Mouse (Mus musculus): Measurements from ENCODE around the gene Sp7. TPM values are rescaled to one million over a fixed set of nuclear protein-coding genes. Genes with fewer than 3 reads are reported as not detected.

The Sp7 gene
- total and polyA plus RNA-seq, 3 experiments, result not detected

DNA sequence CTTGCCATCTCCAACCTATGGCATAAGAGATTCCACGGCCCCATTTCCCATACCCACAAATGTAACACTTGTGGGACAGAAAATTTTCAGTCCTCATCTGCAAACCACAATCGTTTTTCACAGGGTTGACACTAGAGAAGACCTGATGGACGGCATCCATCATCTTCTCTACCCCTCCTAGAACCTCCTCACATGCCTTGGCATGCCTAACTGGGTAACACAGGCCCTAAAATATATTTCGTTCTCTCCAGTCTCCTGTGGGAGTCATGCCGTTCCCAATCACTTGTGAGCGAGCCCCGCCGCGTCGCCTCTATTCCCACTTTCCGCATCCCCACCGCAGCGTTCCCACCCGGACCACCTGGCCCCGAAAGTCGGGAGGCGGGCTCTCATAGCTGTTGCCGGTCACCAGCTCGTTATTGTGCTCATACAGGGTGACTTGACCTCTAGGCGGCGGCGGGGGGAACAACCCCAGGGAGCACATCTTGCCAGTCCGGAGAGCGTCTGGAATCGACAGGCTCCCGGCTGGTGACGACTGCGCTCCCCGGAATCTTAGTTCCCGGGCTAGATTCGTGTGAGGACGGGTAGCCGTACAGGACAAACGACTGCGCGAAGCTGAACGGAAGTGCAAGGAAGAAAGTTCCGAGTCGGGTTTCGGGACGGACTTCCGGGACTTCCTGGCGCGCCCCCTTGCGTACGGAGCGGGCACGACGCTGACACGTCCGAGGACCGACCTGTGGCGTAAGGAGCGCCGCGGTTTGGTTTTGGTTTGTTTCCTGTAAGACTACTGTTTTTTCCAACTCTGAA is 16.6 kb downstream of the Sp7 start, which contains the start of gene Aaas (continued):
- TF ChIP-seq RAD21 (IDR thresholded peaks at IDR 0.05; ENCODE audit: low read depth, low read length) (no peak; the same call in none of the 2 replicates), KAT2A (conservative IDR thresholded peaks at IDR 0.05; ENCODE audit: low read depth, low read length) (no peak; the same call in 1 of the 2 replicates), TCF12 (IDR thresholded peaks at IDR 0.05; ENCODE audit: low read depth, low read length) (peak; percentile 85), UBTF (IDR thresholded peaks at IDR 0.05; ENCODE audit: borderline replicate concordance, insufficient read depth, low read depth, low read length) (no peak), E2F4 (IDR thresholded peaks at IDR 0.05; ENCODE audit: borderline replicate concordance, low read depth, low read length) (peak; percentile 91), MAZ (IDR thresholded peaks at IDR 0.05; ENCODE audit: low read depth, low read length) (no peak), SIN3A (IDR thresholded peaks at IDR 0.05; ENCODE audit: low read length) (peak; percentile 97), RCOR1 (IDR thresholded peaks at IDR 0.05; ENCODE audit: low read depth, low read length) (peak; percentile 32; the same call in 1 of the 2 replicates), EP300 (IDR thresholded peaks at IDR 0.05; ENCODE audit: low read depth in 1 of 2, low read length in 2 of 2) (0 out of 4 replicates have a peak, but pooled peaks of 1 of the 2 experiments have one; percentile 23), MEF2A (IDR thresholded peaks at IDR 0.05; ENCODE audit: extremely low read depth, insufficient replicate concordance, low read depth, low read length, poor library complexity, severe bottlenecking) (no peak; the same call in 1 of the 2 replicates), JUND (IDR thresholded peaks at IDR 0.05; ENCODE audit: low read depth, low read length) (no peak)

DNA sequence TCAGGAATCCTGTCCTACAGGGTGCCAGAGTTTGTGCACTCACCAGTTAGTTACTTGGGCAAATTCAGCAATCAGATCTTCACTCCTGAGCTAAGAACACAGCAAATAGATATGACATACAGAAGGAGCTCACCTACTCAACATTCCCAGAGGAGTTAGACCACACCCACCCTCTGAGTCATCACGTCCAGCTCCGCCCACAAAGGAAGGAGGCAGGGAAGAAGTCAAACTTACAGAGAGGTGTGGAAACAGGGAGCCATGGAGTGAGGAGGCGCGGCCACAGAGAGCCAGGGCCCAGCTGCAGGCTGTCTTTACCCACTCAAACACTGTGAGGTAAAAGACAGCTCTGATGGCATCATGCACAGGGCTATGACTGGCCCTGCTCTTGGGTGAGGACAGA is 20.5 kb downstream of the Sp7 start:
- Histone ChIP-seq H3K4me1 (ENCODE audit: control insufficient read depth in 1 of 2, insufficient read depth in 2 of 2, low read length in 2 of 2) (peaks cover 2 to 9% of the 10 kb centered on the region in 2 experiments; a peak in 3 of 4 replicates), H3K36me3 (ENCODE audit: control insufficient read depth in 1 of 2, insufficient read depth in 2 of 2, low read length in 2 of 2) (peaks cover 2 to 4% of the 10 kb centered on the region in 2 experiments), H3K4me3 (ENCODE audit: control insufficient read depth in 1 of 2, insufficient read depth in 1 of 2, low read depth in 2 of 2, low read length in 2 of 2) (no peak overlapping the region), H3K27me3 (ENCODE audit: control insufficient read depth in 1 of 2, insufficient read depth in 2 of 2, low read length in 2 of 2) (no peaks in the 10 kb centered on the region), H3K27ac (ENCODE audit: control insufficient read depth, low read depth, low read length) (no peak overlapping the region), H3K79me2 (ENCODE audit: control insufficient read depth, insufficient read depth, low read length, poor library complexity) (peaks cover 7% of the 10 kb centered on the region), H3K9ac (ENCODE audit: control insufficient read depth, low read depth, low read length, poor library complexity, severe bottlenecking) (no peak overlapping the region), H3K9me3 (replicated peaks; ENCODE audit: insufficient read depth, low read length) (no peaks in the 10 kb centered on the region)
- TF ChIP-seq USF2 (IDR thresholded peaks at IDR 0.05; ENCODE audit: borderline replicate concordance in 1 of 2, insufficient read depth in 1 of 2, low read depth in 1 of 2, low read length in 2 of 2), result no peak
- TF ChIP-seq SMC3 (IDR thresholded peaks at IDR 0.05; ENCODE audit: low read depth, low read length), result no peak
- no peak for TF ChIP-seq JUND (IDR thresholded peaks at IDR 0.05; ENCODE audit: low read depth, low read length)
- TF ChIP-seq MEF2A (IDR thresholded peaks at IDR 0.05; ENCODE audit: extremely low read depth, insufficient replicate concordance, low read depth, low read length, poor library complexity, severe bottlenecking), result no peak
- TF ChIP-seq CHD2 (IDR thresholded peaks at IDR 0.05; ENCODE audit: low read length), result no peak
- no peak for TF ChIP-seq RCOR1 (IDR thresholded peaks at IDR 0.05; ENCODE audit: low read depth, low read length)
- no peak for DNase-seq (ENCODE audit: low read depth, low spot score)

DNA sequence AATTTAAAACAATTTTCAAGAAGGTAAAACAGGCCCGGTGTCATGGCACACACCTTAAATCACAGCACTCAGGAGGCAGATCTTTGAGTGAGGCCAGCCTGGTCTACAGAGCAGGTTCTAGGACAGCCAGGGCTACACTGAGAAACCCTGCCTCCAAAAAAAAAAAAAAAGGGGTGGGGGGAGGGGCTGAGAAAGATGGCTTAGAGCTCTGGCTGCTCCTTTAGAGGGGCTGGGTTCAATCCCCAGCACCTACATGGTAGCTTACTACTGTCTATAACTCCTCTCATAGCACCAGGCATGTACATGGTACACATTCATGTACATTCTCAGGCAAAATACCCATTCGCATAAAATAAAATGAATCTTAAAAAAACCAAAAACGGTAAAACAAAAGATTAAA is 22.5 kb downstream of the Sp7 start:
- no peak for DNase-seq (ENCODE audit: low read depth, low spot score)
- no peaks in the 10 kb centered on the region for H3K27me3 ChIP-seq (ENCODE audit: control insufficient read depth in 1 of 2, insufficient read depth in 2 of 2, low read length in 2 of 2)
- H3K9me3 ChIP-seq (replicated peaks; ENCODE audit: insufficient read depth, low read length), result no peaks in the 10 kb centered on the region
- no peak overlapping the region for H3K27ac ChIP-seq (ENCODE audit: control insufficient read depth, low read depth, low read length)
- H3K79me2 ChIP-seq (ENCODE audit: control insufficient read depth, insufficient read depth, low read length, poor library complexity), result no peaks in the 10 kb centered on the region
- no peak overlapping the region for H3K9ac ChIP-seq (ENCODE audit: control insufficient read depth, low read depth, low read length, poor library complexity, severe bottlenecking)
- 0 out of 4 replicates have a peak, but pooled peaks cover 0 to under 1% of the 10 kb centered on the region in 2 experiments for H3K4me1 ChIP-seq (ENCODE audit: control insufficient read depth in 1 of 2, insufficient read depth in 2 of 2, low read length in 2 of 2)
- no peak for TF ChIP-seq CTCF (IDR thresholded peaks at IDR 0.05 in 2 of 3, conservative IDR thresholded peaks at IDR 0.05 in 1 of 3; ENCODE audit: control insufficient read depth in 1 of 3, insufficient read depth in 1 of 3, low read depth in 2 of 3, low read length in 3 of 3, poor library complexity in 1 of 3, severe bottlenecking in 1 of 3)
- TF ChIP-seq ZNF384 (IDR thresholded peaks at IDR 0.05; ENCODE audit: low read depth, low read length), result peak; percentile 55
- H3K36me3 ChIP-seq (ENCODE audit: control insufficient read depth in 1 of 2, insufficient read depth in 2 of 2, low read length in 2 of 2), result peaks cover under 1 to 2% of the 10 kb centered on the region in 2 experiments
- no peak overlapping the region for H3K4me3 ChIP-seq (ENCODE audit: control insufficient read depth in 1 of 2, insufficient read depth in 1 of 2, low read depth in 2 of 2, low read length in 2 of 2)

Data from MEL (cell line).